Mouse (Mus musculus): Measurements from ENCODE around the gene Rora. TPM values are rescaled to one million over a fixed set of nuclear protein-coding genes. Genes with fewer than 3 reads are reported as not detected.

Rora gene
- polyA plus RNA-seq, 1 experiment from 2014 or later, result 8.9 TPM

DNA sequence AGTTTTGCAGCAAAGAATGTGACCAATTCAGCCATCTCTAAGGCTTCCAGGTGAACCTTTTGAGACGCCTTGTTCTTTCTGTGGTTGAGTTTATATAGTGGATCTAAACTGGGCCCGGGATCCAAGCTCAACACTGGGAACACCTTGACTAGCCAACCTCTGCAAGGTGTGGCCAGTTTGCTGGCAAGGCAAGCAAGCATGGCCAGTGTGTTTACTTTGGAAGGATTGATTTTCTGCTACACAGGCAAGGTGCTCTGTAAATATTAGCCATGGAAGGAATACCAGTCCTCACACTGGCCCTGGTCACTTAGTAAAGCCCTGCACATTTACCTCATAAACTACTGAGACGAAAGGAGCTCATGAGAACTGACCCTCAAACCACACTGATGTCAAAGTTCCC, 172.3 kb downstream of the Rora start:
- Histone ChIP-seq H3K27ac (peak overlapping the region; percentile 61), H3K4me1 (peaks cover 22% of the 10 kb centered on the region), H3K36me3 (no peaks in the 10 kb centered on the region), H3K27me3 (no peaks in the 10 kb centered on the region), H3K4me3 (replicated peaks) (no peak overlapping the region), H3K9me3 (replicated peaks) (no peaks in the 10 kb centered on the region), H3K9ac (no peak overlapping the region), H3K4me2 (no peak overlapping the region)
- WGBS, result 67% methylated on average over 3 of the region's 3 CpGs
- ATAC-seq (replicated peaks; ENCODE audit: low FRiP score), result peak; percentile 61

DNA sequence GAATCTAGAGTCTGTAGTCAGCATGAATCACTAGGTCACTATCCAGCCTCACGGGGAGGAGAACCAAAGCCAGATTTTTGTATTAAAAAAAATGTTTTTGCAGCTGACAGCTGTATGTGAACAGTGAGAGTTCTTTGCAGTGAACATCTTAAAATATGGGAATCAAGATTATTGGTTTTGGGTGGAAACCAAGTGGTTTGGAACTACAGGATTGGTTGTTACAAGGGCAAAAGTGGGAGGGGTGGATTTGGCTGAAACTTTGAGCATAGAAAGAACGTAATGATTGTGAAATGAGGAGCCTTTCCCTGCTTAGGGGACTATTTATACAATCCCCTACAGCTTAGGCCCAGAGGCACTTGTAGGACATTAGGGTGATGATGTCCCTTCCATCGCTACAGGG, 173.9 kb downstream of the Rora start:
- no peak overlapping the region for H3K4me2 ChIP-seq
- WGBS, result 59% methylated on average over 3 of the region's 3 CpGs
- H3K27me3 ChIP-seq, result no peaks in the 10 kb centered on the region
- H3K36me3 ChIP-seq, result no peaks in the 10 kb centered on the region
- H3K27ac ChIP-seq, result no peak overlapping the region
- H3K4me1 ChIP-seq, result peaks cover 13% of the 10 kb centered on the region
- ATAC-seq (replicated peaks; ENCODE audit: low FRiP score), result no peak
- no peak overlapping the region for H3K9ac ChIP-seq
- H3K4me3 ChIP-seq (replicated peaks), result no peak overlapping the region
- H3K9me3 ChIP-seq (replicated peaks), result no peaks in the 10 kb centered on the region

DNA sequence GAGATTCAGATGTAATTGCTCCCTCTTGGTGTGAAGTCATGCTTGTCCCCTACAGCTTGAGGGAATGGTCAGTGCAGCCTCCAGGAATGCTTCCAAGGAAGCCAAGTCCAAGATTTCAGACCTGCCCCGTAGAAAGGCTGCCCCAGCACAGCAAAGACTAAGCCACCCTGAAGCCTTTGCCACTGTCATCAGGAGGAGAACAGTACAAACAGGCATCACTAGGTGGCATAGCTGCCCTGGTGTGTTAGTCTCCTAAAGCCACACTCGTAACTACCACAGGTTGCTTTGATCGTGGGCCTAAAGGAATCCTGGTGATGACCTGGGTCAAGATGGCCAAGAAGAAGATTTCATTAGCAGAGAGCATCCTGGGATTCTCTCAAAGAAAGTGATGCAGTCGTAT, 176.3 kb downstream of the Rora start:
- WGBS, result 74% methylated on average over 4 of the region's 4 CpGs
- no peak overlapping the region for H3K27ac ChIP-seq
- no peaks in the 10 kb centered on the region for H3K9me3 ChIP-seq (replicated peaks)
- H3K36me3 ChIP-seq, result no peaks in the 10 kb centered on the region
- H3K27me3 ChIP-seq, result no peaks in the 10 kb centered on the region
- no peak overlapping the region for H3K4me2 ChIP-seq
- no peak overlapping the region for H3K9ac ChIP-seq
- H3K4me3 ChIP-seq (replicated peaks), result no peak overlapping the region
- no peak for ATAC-seq (replicated peaks; ENCODE audit: low FRiP score)
- peaks cover 15% of the 10 kb centered on the region for H3K4me1 ChIP-seq

DNA sequence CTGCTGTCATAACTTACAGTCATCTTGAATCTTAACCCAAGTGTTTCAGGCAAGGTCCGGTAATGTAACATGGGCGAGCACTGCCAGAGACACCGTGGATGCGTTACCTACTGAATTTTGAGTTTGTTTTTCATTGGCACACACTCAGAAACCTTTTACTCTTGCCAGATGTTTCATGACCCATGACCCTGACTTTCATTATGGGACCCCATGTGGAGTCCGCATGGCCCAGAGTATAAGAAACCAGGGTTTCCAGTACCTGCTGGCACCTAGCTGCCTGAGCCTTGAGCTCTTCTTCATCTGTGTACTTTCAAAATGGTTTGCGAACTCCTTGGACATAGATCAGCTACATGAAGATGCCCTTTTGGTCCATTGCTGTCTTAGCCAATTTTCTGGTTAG, 179.7 kb downstream of the Rora start:
- H3K4me1 ChIP-seq, result 0 out of 2 replicates have a peak, but pooled peaks cover 6% of the 10 kb centered on the region
- 88% methylated on average over 6 of the region's 6 CpGs for WGBS
- no peak overlapping the region for H3K4me3 ChIP-seq (replicated peaks)
- no peaks in the 10 kb centered on the region for H3K36me3 ChIP-seq
- H3K4me2 ChIP-seq, result no peak overlapping the region
- no peak overlapping the region for H3K9ac ChIP-seq
- H3K27me3 ChIP-seq, result no peaks in the 10 kb centered on the region
- no peak for ATAC-seq (replicated peaks; ENCODE audit: low FRiP score)
- no peak overlapping the region for H3K27ac ChIP-seq
- H3K9me3 ChIP-seq (replicated peaks), result no peaks in the 10 kb centered on the region

DNA sequence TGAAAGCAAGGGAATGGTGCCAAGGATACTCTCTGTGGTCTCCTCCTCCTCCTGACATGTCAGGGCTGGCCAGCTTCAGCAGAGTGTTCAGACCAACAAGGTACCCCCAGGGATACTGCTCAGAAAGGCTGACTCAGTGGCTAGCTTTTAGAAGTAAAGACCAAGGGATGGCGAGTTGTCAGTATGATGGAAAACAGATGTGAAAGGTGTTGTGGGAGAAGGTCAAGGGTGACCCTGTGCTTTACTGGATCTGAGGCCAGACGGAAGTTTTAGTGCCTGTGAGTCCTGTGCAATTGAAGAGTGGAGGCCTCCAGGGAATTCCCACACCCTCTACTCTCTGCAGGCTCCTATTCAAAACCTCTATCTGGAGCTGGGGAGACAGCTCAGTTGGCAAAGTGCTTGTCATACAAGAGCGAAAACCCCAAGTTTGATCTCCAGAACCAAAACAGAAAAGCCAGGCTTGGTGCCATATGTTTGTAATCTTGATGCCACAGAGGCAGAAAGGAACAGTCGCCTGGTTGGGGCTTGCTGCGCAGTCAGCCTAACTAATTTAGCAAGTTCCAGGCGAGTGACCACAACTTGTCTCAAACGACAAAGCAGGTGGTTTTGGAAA, 181.6 kb downstream of the Rora start:
- Histone ChIP-seq H3K4me3 (replicated peaks) (no peak overlapping the region), H3K27me3 (no peaks in the 10 kb centered on the region), H3K4me1 (0 out of 2 replicates have a peak, but pooled peaks cover 6% of the 10 kb centered on the region), H3K4me2 (no peak overlapping the region), H3K9me3 (replicated peaks) (no peaks in the 10 kb centered on the region), H3K9ac (no peak overlapping the region), H3K27ac (no peak overlapping the region), H3K36me3 (no peaks in the 10 kb centered on the region)
- no peak for ATAC-seq (replicated peaks; ENCODE audit: low FRiP score)
- 51% methylated on average over 7 of the region's 7 CpGs for WGBS

DNA sequence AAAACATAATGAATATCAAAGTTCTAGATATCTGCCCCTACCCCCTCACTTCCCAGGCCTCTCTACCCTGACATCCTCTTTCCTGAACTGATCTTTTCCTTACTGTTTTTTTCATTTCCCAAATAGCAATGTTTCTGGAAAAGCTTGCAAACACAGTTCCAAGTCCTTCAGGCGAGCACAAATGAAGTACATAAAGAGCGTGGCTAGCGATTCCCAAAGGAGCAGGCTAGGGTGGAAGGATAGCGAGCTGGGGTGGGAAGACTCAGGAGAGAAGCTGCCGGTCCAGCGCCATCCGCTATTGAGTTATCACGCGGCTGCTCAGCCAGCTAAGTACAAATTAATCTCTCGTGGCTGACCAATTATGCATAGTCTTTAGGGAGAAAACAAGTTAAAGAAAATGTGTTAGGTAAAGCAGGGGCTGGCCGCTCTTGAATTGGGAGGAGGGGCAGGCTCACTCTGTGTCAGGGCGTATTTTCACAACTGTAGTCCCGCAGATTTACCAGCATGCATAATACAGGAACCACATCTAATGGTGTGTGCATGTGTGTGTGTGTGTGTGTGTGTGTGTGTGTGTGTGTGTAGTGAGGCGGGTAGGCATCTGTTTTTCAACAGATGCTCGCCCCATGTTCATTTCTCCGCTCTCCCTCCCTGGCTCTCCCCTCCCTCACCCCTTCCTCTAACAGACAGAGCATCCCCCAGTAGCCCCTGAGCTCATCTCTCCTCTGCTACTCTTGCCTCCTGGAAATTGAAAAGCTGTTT, 188.7 kb downstream of the Rora start:
- 73% methylated on average over 16 of the region's 16 CpGs for WGBS

DNA sequence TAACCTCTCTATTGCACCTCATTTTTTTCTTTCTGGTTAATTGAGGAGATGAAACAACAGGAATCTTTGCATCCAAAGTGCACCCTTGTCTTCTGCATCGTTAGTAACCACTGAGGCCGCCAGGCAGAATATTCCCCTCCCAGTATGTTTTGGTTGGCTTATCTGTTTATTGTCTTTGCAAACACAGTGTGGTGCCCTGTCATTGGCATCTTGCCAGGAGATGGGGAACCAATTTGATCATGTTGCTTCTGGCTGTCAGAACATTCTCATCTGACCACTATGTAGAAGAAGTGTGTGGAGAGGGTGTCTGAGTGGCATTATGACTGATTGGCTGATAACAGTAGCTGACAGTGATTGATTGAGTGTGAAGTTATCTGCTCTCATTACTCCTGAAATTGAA, 192.0 kb downstream of the Rora start:
- Histone ChIP-seq H3K27ac (no peak overlapping the region), H3K9ac (no peak overlapping the region), H3K4me3 (replicated peaks) (no peak overlapping the region), H3K36me3 (no peaks in the 10 kb centered on the region), H3K4me1 (0 out of 2 replicates have a peak, but pooled peaks cover 2% of the 10 kb centered on the region), H3K9me3 (replicated peaks) (no peaks in the 10 kb centered on the region), H3K27me3 (no peaks in the 10 kb centered on the region), H3K4me2 (no peak overlapping the region)
- 65% methylated on average over 2 of the region's 2 CpGs for WGBS
- ATAC-seq (replicated peaks; ENCODE audit: low FRiP score), result no peak

More for the DNA sequence above, 188.7 kb downstream of the Rora start:
- H3K9ac ChIP-seq, result no peak overlapping the region
- no peak overlapping the region for H3K27ac ChIP-seq
- no peaks in the 10 kb centered on the region for H3K9me3 ChIP-seq (replicated peaks)
- no peaks in the 10 kb centered on the region for H3K36me3 ChIP-seq
- 0 out of 2 replicates have a peak, but pooled peaks cover 2% of the 10 kb centered on the region for H3K4me1 ChIP-seq
- H3K27me3 ChIP-seq, result no peaks in the 10 kb centered on the region
- no peak for ATAC-seq (replicated peaks; ENCODE audit: low FRiP score)
- H3K4me3 ChIP-seq (replicated peaks), result no peak overlapping the region
- no peak overlapping the region for H3K4me2 ChIP-seq

DNA sequence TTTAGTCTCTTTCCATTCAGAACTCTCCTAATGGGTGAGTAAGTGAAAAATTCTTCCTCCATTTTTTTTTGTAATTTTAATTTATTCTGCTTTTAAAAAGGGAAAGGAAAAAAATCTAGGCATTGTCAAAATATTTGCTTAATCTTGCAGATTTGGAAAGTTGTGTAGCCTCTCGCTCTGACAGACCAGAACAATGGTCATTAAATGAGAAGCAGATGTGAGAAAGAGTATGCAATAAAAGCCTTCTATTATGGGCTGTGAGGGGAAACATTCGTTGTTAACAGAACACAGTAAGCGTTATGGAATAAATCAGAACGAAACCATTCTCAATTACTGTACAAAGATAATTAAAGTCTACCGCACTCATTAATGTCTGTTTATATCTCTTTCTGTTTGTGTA, 196.7 kb downstream of the Rora start:
- Histone ChIP-seq H3K36me3 (no peaks in the 10 kb centered on the region), H3K27ac (no peak overlapping the region), H3K4me1 (no peaks in the 10 kb centered on the region), H3K27me3 (no peaks in the 10 kb centered on the region), H3K9ac (no peak overlapping the region), H3K4me3 (replicated peaks) (no peak overlapping the region), H3K9me3 (replicated peaks) (no peaks in the 10 kb centered on the region), H3K4me2 (no peak overlapping the region)
- WGBS, result 62% methylated on average over 5 of the region's 5 CpGs
- no peak for ATAC-seq (replicated peaks; ENCODE audit: low FRiP score)

DNA sequence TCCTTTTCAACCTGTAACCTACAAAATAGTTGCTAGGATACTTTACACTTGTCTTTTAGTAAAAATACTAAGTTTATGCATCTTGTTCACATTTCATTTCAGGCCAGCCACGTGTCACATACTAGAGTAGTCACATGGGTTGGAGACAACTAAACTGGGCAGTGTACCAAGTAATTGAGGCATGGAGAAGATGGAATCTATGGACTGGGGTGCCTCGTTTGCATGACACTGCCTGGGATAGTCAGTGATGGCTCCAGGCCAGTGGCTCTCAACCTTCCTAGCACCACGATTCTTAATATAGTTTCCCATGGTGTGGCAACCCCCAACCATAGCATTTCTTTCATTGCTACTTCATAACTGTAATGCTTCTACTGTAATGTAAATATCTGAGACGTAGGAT, 198.6 kb downstream of the Rora start:
- no peaks in the 10 kb centered on the region for H3K9me3 ChIP-seq (replicated peaks)
- H3K9ac ChIP-seq, result no peak overlapping the region
- H3K4me2 ChIP-seq, result no peak overlapping the region
- no peaks in the 10 kb centered on the region for H3K4me1 ChIP-seq
- no peaks in the 10 kb centered on the region for H3K36me3 ChIP-seq
- ATAC-seq (replicated peaks; ENCODE audit: low FRiP score), result no peak
- no peaks in the 10 kb centered on the region for H3K27me3 ChIP-seq
- H3K4me3 ChIP-seq (replicated peaks), result no peak overlapping the region
- no peak overlapping the region for H3K27ac ChIP-seq
- WGBS, result 70% methylated on average over 4 of the region's 4 CpGs

DNA sequence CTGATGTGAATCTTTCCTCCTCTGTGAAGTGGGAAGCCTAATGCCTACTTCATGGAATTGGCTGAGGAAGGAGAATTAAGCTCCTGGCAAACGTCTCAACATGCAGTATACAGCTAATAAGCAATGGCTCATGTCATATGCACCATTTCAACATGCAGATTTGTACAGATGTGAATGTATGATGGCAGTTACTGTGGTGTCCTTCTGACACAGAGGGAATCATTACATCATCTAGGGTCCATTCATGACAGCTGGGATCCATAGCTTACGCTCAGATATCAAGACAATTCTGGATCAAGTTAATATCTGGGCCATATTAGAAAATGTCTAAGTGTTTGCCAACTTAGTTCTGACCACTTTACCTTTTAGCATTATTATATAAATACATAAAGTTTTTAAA, 199.3 kb downstream of the Rora start:
- H3K4me3 ChIP-seq (replicated peaks), result no peak overlapping the region
- no peak overlapping the region for H3K4me2 ChIP-seq
- no peak overlapping the region for H3K27ac ChIP-seq
- no peak overlapping the region for H3K9ac ChIP-seq
- no peaks in the 10 kb centered on the region for H3K4me1 ChIP-seq
- ATAC-seq (replicated peaks; ENCODE audit: low FRiP score), result no peak
- no peaks in the 10 kb centered on the region for H3K36me3 ChIP-seq
- H3K9me3 ChIP-seq (replicated peaks), result no peaks in the 10 kb centered on the region
- 91% methylated on average over 2 of the region's 2 CpGs for WGBS
- no peaks in the 10 kb centered on the region for H3K27me3 ChIP-seq

DNA sequence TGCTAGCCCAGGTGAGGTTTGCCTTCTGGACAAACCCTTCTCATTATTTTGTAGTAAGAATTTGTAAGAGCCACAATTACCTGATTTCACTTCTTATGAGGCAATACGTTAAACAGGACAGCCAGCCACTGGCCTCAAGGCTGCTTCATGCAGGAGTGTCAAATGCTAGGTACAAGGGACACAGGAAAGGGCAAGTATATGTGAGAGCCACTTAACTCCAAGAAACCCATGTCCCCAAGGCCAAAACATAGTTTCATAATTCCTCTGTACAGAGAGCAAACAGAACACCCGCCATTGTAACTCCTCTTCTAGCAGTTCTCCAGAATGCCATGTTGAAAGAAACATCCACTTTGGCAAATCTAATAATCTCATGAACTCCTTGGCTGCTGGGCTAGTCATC, 205.9 kb downstream of the Rora start:
- Histone ChIP-seq H3K4me2 (no peak overlapping the region), H3K9ac (no peak overlapping the region), H3K27me3 (no peaks in the 10 kb centered on the region), H3K4me3 (replicated peaks) (no peak overlapping the region), H3K4me1 (peaks cover 7% of the 10 kb centered on the region), H3K27ac (no peak overlapping the region), H3K36me3 (no peaks in the 10 kb centered on the region), H3K9me3 (replicated peaks) (peaks cover 4% of the 10 kb centered on the region; the same call in 1 of the 2 replicates)
- ATAC-seq (replicated peaks; ENCODE audit: low FRiP score), result no peak
- 85% methylated on average over 2 of the region's 2 CpGs for WGBS

DNA sequence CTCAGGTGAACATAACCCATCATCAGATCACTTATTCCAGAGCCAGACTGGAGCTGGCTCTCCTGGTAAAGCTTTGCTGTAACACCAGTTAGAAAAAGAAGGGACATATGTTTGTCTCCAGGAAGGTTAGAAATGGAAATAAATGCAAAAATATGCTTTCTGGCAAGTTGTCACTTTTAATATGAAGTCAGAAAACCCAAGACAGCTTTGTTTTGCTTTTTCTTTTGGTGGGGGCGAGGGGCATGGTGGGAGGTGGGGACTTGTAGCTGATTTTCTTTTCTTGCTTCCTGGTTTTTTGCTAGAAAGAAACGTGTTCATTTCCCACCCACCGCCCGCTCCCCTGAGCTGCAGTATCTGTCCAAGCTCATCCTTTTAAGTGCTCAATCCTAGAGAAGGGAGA, 212.7 kb downstream of the Rora start:
- 82% methylated on average over 4 of the region's 4 CpGs for WGBS
- Histone ChIP-seq H3K27me3 (no peaks in the 10 kb centered on the region), H3K9me3 (replicated peaks) (peaks cover 4% of the 10 kb centered on the region; the same call in 1 of the 2 replicates), H3K36me3 (no peaks in the 10 kb centered on the region), H3K27ac (no peak overlapping the region), H3K9ac (no peak overlapping the region), H3K4me2 (no peak overlapping the region), H3K4me3 (replicated peaks) (no peak overlapping the region), H3K4me1 (no peaks in the 10 kb centered on the region)
- no peak for ATAC-seq (replicated peaks; ENCODE audit: low FRiP score)
